Mouse (Mus musculus) thymus, adult 2 months (tissue): ENCODE measurements around the gene Car14. TPM values are rescaled to one million over a fixed set of nuclear protein-coding genes. Genes with fewer than 3 reads are reported as not detected.
"Not testable (repeated sequence)": the region's sequence is repeated elsewhere in the genome, so short reads cannot be mapped to it uniquely, and the experiment has no call there.

ENCODE experiments used
- DNase-seq: peaks from one replicate; pipeline ENCODE4 v3.0.0; 2021
- H3K27ac ChIP-seq: fragments of 200-500 bp; 2 replicates; pipeline ENCODE4 v1.5.1; 2012; ENCODE audit warnings: low read length, control low read depth; ENCODE audit not compliant: control insufficient read depth, insufficient read depth
- H3K27me3 ChIP-seq: fragments of 200-500 bp; 2 replicates; pipeline ENCODE4 v1.6.1; 2012; ENCODE audit warnings: mild to moderate bottlenecking, low read length, moderate library complexity, mixed read lengths; ENCODE audit not compliant: control insufficient read depth, insufficient read depth
- H3K36me3 ChIP-seq: fragments of 200-500 bp; 2 replicates; pipeline ENCODE4 v1.6.1; 2012; ENCODE audit warnings: mild to moderate bottlenecking, low read length, moderate library complexity; ENCODE audit not compliant: control insufficient read depth, insufficient read depth
- H3K4me1 ChIP-seq: fragments of 200-500 bp; replicated peaks from 2 replicates; pipeline ENCODE4 v1.6.1; 2012; ENCODE audit warnings: low read length; ENCODE audit not compliant: control insufficient read depth, insufficient read depth
- H3K4me3 ChIP-seq: fragments of 200-500 bp; 2 replicates; pipeline ENCODE4 v1.5.1; 2012; ENCODE audit warnings: mild to moderate bottlenecking, low read length, control low read depth, moderate library complexity; ENCODE audit not compliant: control insufficient read depth, insufficient read depth
- CTCF ChIP-seq: fragments of 200-500 bp; IDR thresholded peaks from 2 replicates; pipeline ENCODE4 v1.5.1; 2012; ENCODE audit warnings: mild to moderate bottlenecking, control low read depth, low read length, moderate library complexity, borderline replicate concordance; ENCODE audit not compliant: control insufficient read depth, poor library complexity, insufficient read depth; ENCODE audit errors: extremely low read depth
- POLR2A ChIP-seq: fragments of 200-500 bp; IDR thresholded peaks from 2 replicates; pipeline ENCODE4 v1.6.1; 2012; ENCODE audit warnings: mild to moderate bottlenecking, low read length, control low read depth, moderate library complexity; ENCODE audit not compliant: control insufficient read depth, poor library complexity, insufficient read depth; ENCODE audit errors: extremely low read depth
- WGBS: fragments of 180-500 bp; shearing (Covaris S2); methylation state at CpG from one replicate; pipeline ENCODE4 v1.1.7; 2018; 5-methylcytosine and 5-hydroxymethylcytosine counted together
- polyA plus RNA-seq: library from polyadenylated mRNA; depleted of rRNA; stranded (reverse); fragments of >200 nt; gene quantifications from 2 replicates; pipeline ENCODE4 v1.2.3, GENCODE M21; 2012; rRNA removed

Car14 gene
- 4.3 and 13.0 TPM in 2 replicates for polyA plus RNA-seq

GRCm38 (mm10) chr3:95904568-95904967, at the start of gene Car14:
TSS of gene Car14 (minus strand) at chr3:95904691.
- Histone ChIP-seq H3K27ac (no peak within 1 kb of the TSS), H3K27me3 (peaks cover 18% of the 10 kb centered on the region), H3K4me1 (peaks cover 16% of the 10 kb centered on the region), H3K36me3 (no peaks in the 10 kb centered on the region), H3K4me3 (0 out of 2 replicates have a peak within 1 kb of the TSS, but pooled peaks have one; percentile 14)
- DNase-seq, result no peak
- WGBS, result 8% methylated on average over 15 of the region's 15 CpGs
- TF ChIP-seq CTCF, result no peak
- no peak for TF ChIP-seq POLR2A

DNA sequence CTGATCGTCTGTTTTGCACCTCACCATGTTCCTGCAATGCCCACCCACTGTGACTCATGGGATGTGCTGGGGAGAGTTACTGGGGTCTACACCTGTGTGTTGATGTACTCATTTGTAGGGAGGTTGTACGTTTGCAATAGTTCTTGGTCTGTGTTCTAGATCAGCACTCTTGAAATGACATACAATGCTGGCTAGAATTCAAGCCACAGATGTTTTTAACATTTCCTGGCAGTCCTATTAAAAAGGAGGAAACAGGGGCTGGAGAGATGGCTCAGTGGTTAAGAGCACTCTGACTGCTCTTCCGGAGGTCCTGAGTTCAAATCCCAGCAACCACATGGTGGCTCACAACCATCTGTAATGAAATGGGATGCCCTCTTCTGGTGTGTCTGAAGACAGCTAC, 49.0 kb upstream of the Car14 start:
- Histone ChIP-seq H3K4me3 (no peak overlapping the region), H3K27ac (no peak overlapping the region)

GRCm38 (mm10) chr3:95953023-95953422, 48.5 kb upstream of the Car14 start:
- TF ChIP-seq POLR2A (no peak), CTCF (no peak)
- no peak overlapping the region for H3K27ac ChIP-seq
- H3K4me1 ChIP-seq, result peaks cover 4% of the 10 kb centered on the region; the same call in 1 of the 2 replicates
- DNase-seq, result no peak
- H3K36me3 ChIP-seq, result no peaks in the 10 kb centered on the region
- H3K27me3 ChIP-seq, result no peaks in the 10 kb centered on the region
- H3K4me3 ChIP-seq, result no peak overlapping the region

More for the DNA sequence above, 49.0 kb upstream of the Car14 start:
- no peak for DNase-seq
- no peaks in the 10 kb centered on the region for H3K27me3 ChIP-seq
- no peak for TF ChIP-seq CTCF
- peaks cover 4% of the 10 kb centered on the region; the same call in 1 of the 2 replicates for H3K4me1 ChIP-seq
- 78% methylated on average over 3 of the region's 3 CpGs for WGBS
- H3K36me3 ChIP-seq, result no peaks in the 10 kb centered on the region

GRCm38 (mm10) chr3:95951566-95951965, 47.1 kb upstream of the Car14 start:
- H3K4me1 ChIP-seq, H3K36me3 ChIP-seq, H3K27me3 ChIP-seq, DNase-seq: not testable (repeated sequence)
- H3K27ac ChIP-seq, result peak overlapping the region; percentile 90
- H3K4me3 ChIP-seq, result peak overlapping the region; percentile 60
- 69% methylated on average over 12 of the region's 12 CpGs for WGBS

DNA sequence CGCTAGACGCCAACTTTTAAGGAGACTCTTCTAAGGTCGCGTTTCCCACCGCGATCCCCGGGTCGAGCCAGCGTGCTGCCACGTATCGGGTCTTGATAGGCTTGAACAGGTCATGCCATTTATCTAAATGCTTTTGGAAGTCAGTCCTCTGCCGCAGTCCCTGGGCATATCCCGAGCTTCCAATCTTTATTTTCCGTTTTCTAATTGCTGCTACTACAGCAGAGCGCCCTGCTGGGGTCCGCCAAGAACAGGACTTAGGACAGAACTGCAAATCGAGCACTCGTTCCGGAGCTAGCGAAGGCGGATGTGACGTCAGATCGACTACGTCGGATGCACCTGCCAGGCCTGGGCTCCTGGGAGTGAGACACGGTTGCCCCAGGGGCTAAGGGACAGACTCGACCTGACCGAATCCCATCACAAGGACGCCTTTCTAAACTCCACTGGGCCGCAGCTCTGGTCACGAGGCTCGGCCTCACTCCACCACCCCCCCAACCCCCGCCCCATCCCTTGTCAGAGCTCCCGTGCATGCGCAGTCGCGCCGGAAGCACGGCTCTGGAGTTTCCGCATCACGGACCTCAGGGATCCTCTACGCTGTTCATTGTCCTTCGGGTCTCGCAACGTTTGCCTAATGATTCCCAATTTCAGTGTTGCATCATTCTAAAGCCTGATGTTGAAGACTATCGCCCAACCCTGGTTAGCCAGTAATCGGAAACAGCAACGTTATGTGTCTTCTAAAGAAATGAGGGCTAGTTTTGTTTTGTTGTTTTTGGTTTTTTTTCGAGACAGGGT, 46.5 kb upstream of the Car14 start:
- peaks cover 4% of the 10 kb centered on the region; the same call in 1 of the 2 replicates for H3K4me1 ChIP-seq
- WGBS, result under 1% methylated on average over 49 of the region's 49 CpGs
- H3K27ac ChIP-seq, result peak overlapping the region; percentile 90
- peak; percentile 86 for DNase-seq
- peaks cover 10% of the 10 kb centered on the region for H3K36me3 ChIP-seq
- TF ChIP-seq CTCF (0 out of 2 replicates have a peak, but pooled peaks have one; percentile 5), POLR2A (peak; percentile 87)
- no peaks in the 10 kb centered on the region for H3K27me3 ChIP-seq
- peak overlapping the region; percentile 60 for H3K4me3 ChIP-seq

DNA sequence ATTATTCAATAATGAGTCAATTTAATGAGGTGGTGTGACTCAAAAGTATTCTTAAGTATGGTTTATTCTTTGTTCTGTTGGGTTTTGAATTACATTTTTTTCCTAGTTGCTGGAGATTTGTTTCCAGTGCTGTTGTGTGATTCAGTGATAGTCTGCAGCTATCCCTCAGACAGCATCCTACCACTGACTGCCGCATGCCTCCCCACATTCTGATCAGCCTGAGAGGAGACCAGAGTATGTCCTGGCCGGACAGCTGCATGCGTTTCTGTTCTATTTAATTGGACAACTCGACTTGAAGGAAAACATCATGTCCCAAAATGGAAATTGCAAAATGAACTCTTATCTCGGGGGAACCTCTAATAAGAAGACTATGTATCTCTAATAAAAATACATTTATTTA, 43.8 kb upstream of the Car14 start:
- Histone ChIP-seq H3K27ac (no peak overlapping the region), H3K4me1 (peaks cover 4% of the 10 kb centered on the region; the same call in 1 of the 2 replicates), H3K4me3 (no peak overlapping the region), H3K36me3 (peaks cover 36% of the 10 kb centered on the region), H3K27me3 (no peaks in the 10 kb centered on the region)
- 93% methylated on average over 5 of the region's 5 CpGs for WGBS
- TF ChIP-seq CTCF, result no peak
- no peak for DNase-seq

DNA sequence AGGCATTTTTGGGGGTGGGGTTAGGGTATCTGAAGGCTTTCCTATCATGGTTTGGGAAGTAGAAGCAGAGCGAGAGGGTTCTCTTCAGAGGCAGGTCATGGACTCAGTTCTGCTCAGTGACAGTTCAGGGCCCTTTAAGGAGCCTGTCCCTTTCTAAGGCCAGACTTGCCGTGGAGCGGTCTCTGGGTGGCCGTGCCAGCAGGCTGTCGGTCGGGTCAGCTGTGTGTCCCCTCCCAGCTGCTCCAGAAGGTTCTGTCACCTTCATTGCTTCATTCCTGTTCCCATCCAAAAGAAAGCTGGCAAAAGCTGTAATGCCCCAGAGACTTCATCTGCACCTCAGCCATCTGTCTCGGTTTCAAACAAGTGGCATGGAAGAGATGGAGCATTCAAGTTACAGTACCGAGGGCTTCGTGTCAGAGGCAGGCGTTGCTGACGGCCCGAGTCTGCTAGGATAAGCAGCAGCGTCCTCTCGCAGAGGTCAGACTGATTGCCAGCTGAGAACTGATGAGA, 41.3 kb upstream of the Car14 start:
- peaks cover 61% of the 10 kb centered on the region for H3K36me3 ChIP-seq
- H3K4me3 ChIP-seq, result no peak overlapping the region
- DNase-seq, result no peak
- H3K4me1 ChIP-seq, result no peaks in the 10 kb centered on the region
- no peak overlapping the region for H3K27ac ChIP-seq
- no peak for TF ChIP-seq POLR2A
- TF ChIP-seq CTCF, result no peak
- 95% methylated on average over 14 of the region's 14 CpGs for WGBS
- H3K27me3 ChIP-seq, result no peaks in the 10 kb centered on the region
